Mouse (Mus musculus): ENCODE measurements at regions not wholly inside any gene's neighbourhood (a gene's known extent, or its start where the extent isn't known, plus 50 kb on each side); places are given as distances from the start of the nearest gene placed in this dataset.

DNA sequence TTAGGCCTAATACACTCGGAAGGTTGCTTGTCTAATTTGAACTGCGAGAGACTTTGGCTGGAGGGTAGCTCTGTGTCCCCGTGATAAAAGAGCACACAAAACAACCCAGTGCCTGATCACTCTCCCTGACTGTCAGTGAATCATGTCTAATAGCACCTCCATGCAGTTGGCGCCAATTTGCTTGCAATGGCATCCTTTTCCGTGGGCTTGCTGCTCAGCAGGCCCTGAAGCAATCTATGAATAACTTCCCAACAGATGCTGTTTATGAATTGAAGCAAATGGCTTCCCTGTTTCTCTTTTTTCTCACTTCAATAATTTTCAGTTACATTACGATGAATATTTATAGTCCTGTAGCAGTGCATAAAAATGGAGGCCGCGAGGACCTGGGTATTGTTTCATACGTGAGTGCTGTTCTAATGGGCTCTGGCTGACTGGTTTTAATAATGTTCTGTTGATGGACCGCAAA is 112.9 kb upstream of the Fam19a1 start:
- 83% methylated on average over 10 of the region's 10 CpGs for WGBS (ENCODE audit: insufficient replicate concordance)
- no peak for TF ChIP-seq EP300 (IDR thresholded peaks at IDR 0.05; ENCODE audit: low read depth)
- TF ChIP-seq CTCF (IDR thresholded peaks at IDR 0.05; ENCODE audit: low read depth) = no peak
- DNase-seq (no peak), ATAC-seq (no peak)
- H3K9me3 ChIP-seq (ENCODE audit: low read length) = no peaks in the 10 kb centered on the region
- H3K4me3 ChIP-seq (ENCODE audit: low read depth, low read length) = no peak overlapping the region
- no peaks in the 10 kb centered on the region for H3K4me1 ChIP-seq (ENCODE audit: insufficient read depth)
- no peak overlapping the region for H3K9ac ChIP-seq (replicated peaks)
- no peak overlapping the region for H3K27ac ChIP-seq (ENCODE audit: low read depth)
- H3K4me2 ChIP-seq (ENCODE audit: low read depth, low read length) = no peak overlapping the region
- H3K27me3 ChIP-seq (ENCODE audit: insufficient read depth, low read length) = no peaks in the 10 kb centered on the region
- no peaks in the 10 kb centered on the region for H3K36me3 ChIP-seq (replicated peaks; ENCODE audit: insufficient read depth, low read length)

DNA sequence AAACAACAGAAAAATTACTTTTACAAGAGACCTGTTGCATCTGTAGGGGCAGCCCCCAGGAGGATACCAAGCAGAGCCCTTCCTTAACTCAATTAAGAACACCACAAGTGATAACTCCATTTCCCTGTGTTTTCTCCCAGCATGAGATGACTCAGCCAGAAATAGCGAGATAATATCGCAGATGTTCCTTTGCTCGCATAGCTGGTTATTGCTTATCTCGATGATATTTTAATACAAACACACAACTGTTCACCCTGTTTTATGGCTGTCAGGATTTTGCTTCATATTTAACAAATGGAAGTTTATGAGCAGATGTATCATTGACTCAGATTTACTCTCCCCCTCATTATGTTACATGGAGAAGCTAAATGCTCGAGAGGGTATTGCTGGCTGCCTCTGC is 101.7 kb upstream of the Fam19a1 start:
- no peaks in the 10 kb centered on the region for H3K27me3 ChIP-seq (ENCODE audit: insufficient read depth, low read length)
- 74% methylated on average over 5 of the region's 5 CpGs for WGBS (ENCODE audit: insufficient replicate concordance)

DNA sequence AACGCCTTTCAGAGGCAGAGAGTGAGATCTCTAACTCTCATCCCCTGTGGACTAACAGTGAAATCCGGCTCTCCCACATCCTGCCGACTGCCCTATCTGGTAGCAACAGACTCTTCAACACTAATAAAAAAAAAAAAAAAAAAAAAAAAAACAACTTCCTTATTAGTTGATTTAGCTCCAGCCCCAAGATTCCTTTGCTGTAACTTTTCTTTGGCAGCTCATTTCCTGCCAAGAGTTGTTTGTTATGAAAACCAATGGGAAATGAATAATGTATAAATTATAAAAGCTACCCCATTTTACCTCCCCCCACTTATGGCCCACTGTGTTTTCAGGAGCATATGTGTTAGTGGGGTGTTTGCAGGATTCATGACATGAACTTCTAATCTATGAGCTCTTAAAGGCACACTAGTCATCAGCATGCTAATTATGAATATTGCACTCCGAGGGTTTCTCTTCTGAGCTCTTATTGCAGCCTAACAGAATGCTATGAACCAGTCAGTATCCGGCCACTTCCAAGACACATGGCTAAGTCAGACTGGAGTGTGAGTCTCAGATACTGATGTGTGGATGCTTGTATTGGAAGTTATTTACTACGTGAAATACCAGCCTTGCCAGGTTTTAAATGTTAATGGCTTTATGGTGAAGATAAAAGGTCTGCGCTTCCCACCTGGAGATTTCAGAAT is 84.8 kb upstream of the Fam19a1 start:
- no peaks in the 10 kb centered on the region for H3K4me1 ChIP-seq (ENCODE audit: insufficient read depth)
- H3K9me3 ChIP-seq (ENCODE audit: low read length) = no peaks in the 10 kb centered on the region
- H3K9ac ChIP-seq (replicated peaks) = no peak overlapping the region
- H3K4me3 ChIP-seq (ENCODE audit: low read depth, low read length) = no peak overlapping the region
- H3K27me3 ChIP-seq (ENCODE audit: insufficient read depth, low read length) = no peaks in the 10 kb centered on the region
- TF ChIP-seq CTCF (IDR thresholded peaks at IDR 0.05; ENCODE audit: low read depth) = no peak
- no peak for TF ChIP-seq EP300 (IDR thresholded peaks at IDR 0.05; ENCODE audit: low read depth)
- DNase-seq = no peak
- H3K36me3 ChIP-seq (replicated peaks; ENCODE audit: insufficient read depth, low read length) = no peaks in the 10 kb centered on the region
- H3K27ac ChIP-seq (ENCODE audit: low read depth) = no peak overlapping the region
- H3K4me2 ChIP-seq (ENCODE audit: low read depth, low read length) = no peak overlapping the region
- ATAC-seq = no peak
- WGBS (ENCODE audit: insufficient replicate concordance) = 42% methylated on average over 7 of the region's 7 CpGs

More for the DNA sequence above, 101.7 kb upstream of the Fam19a1 start:
- no peak overlapping the region for H3K9ac ChIP-seq (replicated peaks)
- DNase-seq (no peak), ATAC-seq (no peak)
- no peaks in the 10 kb centered on the region for H3K36me3 ChIP-seq (replicated peaks; ENCODE audit: insufficient read depth, low read length)
- no peaks in the 10 kb centered on the region for H3K9me3 ChIP-seq (ENCODE audit: low read length)
- no peak overlapping the region for H3K4me3 ChIP-seq (ENCODE audit: low read depth, low read length)
- H3K4me2 ChIP-seq (ENCODE audit: low read depth, low read length) = no peak overlapping the region
- H3K4me1 ChIP-seq (ENCODE audit: insufficient read depth) = no peaks in the 10 kb centered on the region
- no peak overlapping the region for H3K27ac ChIP-seq (ENCODE audit: low read depth)
- TF ChIP-seq CTCF (IDR thresholded peaks at IDR 0.05; ENCODE audit: low read depth) (no peak), EP300 (IDR thresholded peaks at IDR 0.05; ENCODE audit: low read depth) (no peak)

DNA sequence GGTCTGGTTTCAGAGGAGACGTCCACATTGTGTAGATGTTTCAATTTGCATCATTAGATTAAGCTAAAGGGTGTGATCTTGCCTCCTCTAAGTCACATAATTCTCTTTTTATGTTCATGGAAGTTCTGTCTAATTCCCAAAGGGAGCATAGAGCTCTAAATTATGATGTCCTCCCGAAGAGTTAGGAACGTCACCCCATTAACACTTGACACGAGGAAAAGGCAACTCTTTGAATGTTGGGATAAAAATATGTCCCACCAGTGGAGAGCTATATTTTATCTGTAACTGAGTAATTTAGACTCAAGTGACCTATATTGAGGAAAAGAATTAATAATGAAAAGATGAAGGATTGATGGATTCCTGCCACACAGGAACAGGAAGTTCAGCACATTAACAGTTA is 69.2 kb upstream of the Fam19a1 start:
- DNase-seq = no peak
- H3K9ac ChIP-seq (replicated peaks) = no peak overlapping the region
- H3K4me1 ChIP-seq (ENCODE audit: insufficient read depth) = no peaks in the 10 kb centered on the region
- 63% methylated on average over 4 of the region's 4 CpGs for WGBS (ENCODE audit: insufficient replicate concordance)
- ATAC-seq = no peak
- no peak overlapping the region for H3K4me3 ChIP-seq (ENCODE audit: low read depth, low read length)
- H3K27ac ChIP-seq (ENCODE audit: low read depth) = no peak overlapping the region
- TF ChIP-seq EP300 (IDR thresholded peaks at IDR 0.05; ENCODE audit: low read depth) (no peak), CTCF (IDR thresholded peaks at IDR 0.05; ENCODE audit: low read depth) (no peak)
- H3K27me3 ChIP-seq (ENCODE audit: insufficient read depth, low read length) = no peaks in the 10 kb centered on the region
- no peaks in the 10 kb centered on the region for H3K9me3 ChIP-seq (ENCODE audit: low read length)
- H3K36me3 ChIP-seq (replicated peaks; ENCODE audit: insufficient read depth, low read length) = no peaks in the 10 kb centered on the region
- H3K4me2 ChIP-seq (ENCODE audit: low read depth, low read length) = no peak overlapping the region

DNA sequence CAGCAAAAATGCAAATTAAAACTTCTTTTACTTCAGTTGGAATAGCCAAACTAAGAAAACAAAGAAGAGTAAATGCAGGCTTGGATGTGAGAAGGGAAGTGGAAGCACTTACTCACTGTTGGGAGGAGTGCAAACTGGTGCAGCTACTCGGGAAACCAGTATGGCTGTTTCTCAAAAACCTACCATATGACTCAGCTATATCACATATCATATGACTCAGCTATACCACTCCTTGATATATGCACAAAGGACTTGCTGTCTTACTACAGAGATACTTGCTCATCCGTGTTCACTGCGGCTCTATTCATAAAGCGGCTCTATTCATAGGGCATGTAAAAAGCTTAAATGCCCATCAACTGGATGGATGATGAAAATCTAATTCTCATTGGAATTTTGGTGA is 59.5 kb upstream of the Fam19a1 start:
- TF ChIP-seq EP300 (IDR thresholded peaks at IDR 0.05; ENCODE audit: low read depth) (no peak), CTCF (IDR thresholded peaks at IDR 0.05; ENCODE audit: low read depth) (no peak)
- no peaks in the 10 kb centered on the region for H3K27me3 ChIP-seq (ENCODE audit: insufficient read depth, low read length)
- no peak overlapping the region for H3K27ac ChIP-seq (ENCODE audit: low read depth)
- no peaks in the 10 kb centered on the region for H3K9me3 ChIP-seq (ENCODE audit: low read length)
- H3K36me3 ChIP-seq (replicated peaks; ENCODE audit: insufficient read depth, low read length) = no peaks in the 10 kb centered on the region
- H3K4me1 ChIP-seq (ENCODE audit: insufficient read depth) = no peaks in the 10 kb centered on the region
- no peak overlapping the region for H3K4me3 ChIP-seq (ENCODE audit: low read depth, low read length)
- H3K9ac ChIP-seq (replicated peaks) = no peak overlapping the region
- ATAC-seq = no peak
- 73% methylated on average over 4 of the region's 4 CpGs for WGBS (ENCODE audit: insufficient replicate concordance)
- H3K4me2 ChIP-seq (ENCODE audit: low read depth, low read length) = no peak overlapping the region
- no peak for DNase-seq

DNA sequence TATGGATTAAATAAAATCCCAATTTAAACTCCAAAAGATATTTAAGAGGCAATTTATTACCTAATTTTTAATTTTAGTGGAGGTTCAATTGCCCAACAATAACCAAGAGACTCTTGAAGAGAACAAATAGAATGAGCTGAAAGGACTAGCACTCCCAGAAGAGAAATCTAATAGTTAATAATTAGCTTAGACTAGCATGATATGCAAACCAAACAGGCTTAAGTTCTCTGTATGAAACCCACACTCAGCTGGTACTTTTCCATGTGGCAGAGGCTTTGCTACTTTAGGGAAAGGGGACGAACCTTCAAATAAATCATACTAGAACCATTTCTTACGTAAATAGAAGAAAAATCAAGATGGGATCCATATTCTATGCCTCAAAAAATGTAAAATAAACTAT is 55.9 kb upstream of the Fam19a1 start:
- DNase-seq = no peak
- H3K4me1 ChIP-seq (ENCODE audit: insufficient read depth) = no peaks in the 10 kb centered on the region
- WGBS (ENCODE audit: insufficient replicate concordance) = 62% methylated on average over 2 of the region's 2 CpGs
- no peak overlapping the region for H3K9ac ChIP-seq (replicated peaks)
- no peak overlapping the region for H3K4me2 ChIP-seq (ENCODE audit: low read depth, low read length)
- no peaks in the 10 kb centered on the region for H3K27me3 ChIP-seq (ENCODE audit: insufficient read depth, low read length)
- H3K27ac ChIP-seq (ENCODE audit: low read depth) = no peak overlapping the region
- no peak for ATAC-seq
- TF ChIP-seq EP300 (IDR thresholded peaks at IDR 0.05; ENCODE audit: low read depth) = no peak
- no peak for TF ChIP-seq CTCF (IDR thresholded peaks at IDR 0.05; ENCODE audit: low read depth)
- no peak overlapping the region for H3K4me3 ChIP-seq (ENCODE audit: low read depth, low read length)
- H3K36me3 ChIP-seq (replicated peaks; ENCODE audit: insufficient read depth, low read length) = no peaks in the 10 kb centered on the region
- H3K9me3 ChIP-seq (ENCODE audit: low read length) = no peaks in the 10 kb centered on the region
